Comparison of ENCODE assay signal across 8 mouse cellular contexts in the genomic region with DNA sequence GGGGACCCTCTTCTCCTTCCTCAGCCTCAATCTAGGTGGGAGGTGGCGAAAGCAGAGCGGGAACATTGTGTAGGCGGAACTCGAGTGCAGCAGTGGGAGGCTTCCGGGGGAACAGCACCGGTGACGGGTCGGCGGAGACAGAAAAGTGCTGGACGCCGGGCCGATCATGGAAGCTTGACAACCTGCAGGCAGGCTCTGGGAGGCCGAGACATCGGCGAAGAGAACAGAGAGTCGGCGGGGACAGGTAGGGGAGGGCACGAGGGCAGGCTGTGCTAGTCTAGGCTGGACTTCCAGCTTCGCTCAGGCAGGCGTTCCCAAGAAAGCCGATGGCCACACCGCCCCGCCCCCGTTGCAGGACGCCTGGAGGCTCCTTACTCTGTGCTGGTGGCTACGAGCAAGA. TPM values are rescaled to one million over a fixed set of nuclear protein-coding genes. Genes with fewer than 3 reads are reported as not detected.
DNase-seq lines count a peak whose midpoint lies in the region; ATAC-seq and TF ChIP-seq lines count a peak whose summit lies in the region.

No protein-coding gene starts in this region.

- H3K4me1 ChIP-seq in embryonic fibroblast, embryonic 13.5 days (ENCODE audit: control insufficient read depth, insufficient read depth, low read length), result no peaks in the 10 kb centered on the region
- 0 out of 2 replicates have a peak, but pooled peaks cover 8% of the 10 kb centered on the region for H3K4me1 ChIP-seq in kidney, embryonic 14.5 days (ENCODE audit: control insufficient read depth, insufficient read depth, low read length)

- H3K4me3 ChIP-seq in embryonic fibroblast, embryonic 13.5 days (ENCODE audit: insufficient read depth, low read length), result peak overlapping the region; percentile 82
- peak overlapping the region; percentile 95 for H3K4me3 ChIP-seq in kidney, embryonic 14.5 days (ENCODE audit: low read length)

- peak; percentile 79 for DNase-seq in 3T3-L1 (ENCODE audit: low read depth, low spot score)
- peak; percentile 60 to 74 for DNase-seq in adrenal gland, postnatal 4 days (ENCODE audit: low spot score in 2 of 2)
- DNase-seq in heart, adult 9 months (ENCODE audit: low spot score in 2 of 2), result peak; percentile 61 to 62
- peak; percentile 77 for DNase-seq in liver
- DNase-seq in spleen, postnatal 4 days (ENCODE audit: low spot score in 2 of 2), result peak; percentile 82 to 93

- TF ChIP-seq CTCF in embryonic fibroblast, embryonic 13.5 days (IDR thresholded peaks at IDR 0.05; ENCODE audit: borderline replicate concordance, insufficient read depth, low read length), result no peak

- peak; percentile 42 for ATAC-seq in kidney, embryonic 14.5 days (ENCODE audit: low FRiP score, low TSS enrichment)
- peak; percentile 84 for ATAC-seq in monocyte, adult 5-6 weeks (replicated peaks; ENCODE audit: insufficient number of reproducible peaks, low FRiP score, low TSS enrichment, poor library complexity, severe bottlenecking)

- H3K9ac ChIP-seq in kidney, embryonic 14.5 days (ENCODE audit: low read depth, low read length), result peak overlapping the region; percentile 87

- WGBS in kidney, embryonic 14.5 days, result 0% methylated on average over 25 of the region's 26 CpGs

- H3K27me3 ChIP-seq in kidney, embryonic 14.5 days (ENCODE audit: control insufficient read depth, insufficient read depth, low read length), result no peaks in the 10 kb centered on the region

- TF ChIP-seq POLR2A in embryonic fibroblast, embryonic 13.5 days (IDR thresholded peaks at IDR 0.05; ENCODE audit: low read depth, low read length), result peak; percentile 60; the same call in 1 of the 2 replicates

- H3K36me3 ChIP-seq in kidney, embryonic 14.5 days (ENCODE audit: control insufficient read depth, insufficient read depth, low read length), result peaks cover 25% of the 10 kb centered on the region

- no peaks in the 10 kb centered on the region for H3K9me3 ChIP-seq in kidney, embryonic 14.5 days (ENCODE audit: control insufficient read depth, low read length)

- H3K4me2 ChIP-seq in kidney, embryonic 14.5 days (replicated peaks; ENCODE audit: low read depth, low read length), result peak overlapping the region; percentile 82

- no peak overlapping the region for H3K27ac ChIP-seq in embryonic fibroblast, embryonic 13.5 days (ENCODE audit: insufficient read depth, low read length)
- H3K27ac ChIP-seq in kidney, embryonic 14.5 days (ENCODE audit: low read depth, low read length), result no peak overlapping the region; the same call in 1 of the 2 replicates

RNA-seq across cellular contexts. Expression of a gene that starts 4.3 kb away (rescaled TPM):
- total RNA-seq in adrenal gland, postnatal 4 days (2021), result 10 to 100 TPM; 22.2 to 24.2 TPM
- 23.0 and 30.0 TPM in 2 replicates for polyA plus RNA-seq in embryonic fibroblast, embryonic 13.5 days (2011; ENCODE audit: insufficient read length, low read depth, missing spikeins)
- 40.4 and 45.4 TPM in 2 replicates for polyA plus RNA-seq in kidney, embryonic 14.5 days (2014; fragmentation: Nextera tagmentation; extraction: Ambion mirVana)
- total RNA-seq in monocyte, adult 5-6 weeks (2017), result 5.7 to 10.7 TPM (median 8.9 TPM) in 3 replicates

RNA-seq across cellular contexts. Expression of a gene that starts 4.6 kb away (rescaled TPM):
- 10 to 100 TPM; 35.8 to 35.9 TPM for total RNA-seq in adrenal gland, postnatal 4 days (2021)
- 37.0 and 39.9 TPM in 2 replicates for polyA plus RNA-seq in embryonic fibroblast, embryonic 13.5 days (2011; ENCODE audit: insufficient read length, low read depth, missing spikeins)
- polyA plus RNA-seq in kidney, embryonic 14.5 days (2014; fragmentation: Nextera tagmentation; extraction: Ambion mirVana), result 65.5 and 71.7 TPM in 2 replicates
- 3.1 to 7.8 TPM (median 4.1 TPM) in 3 replicates for total RNA-seq in monocyte, adult 5-6 weeks (2017)
